Mouse (Mus musculus) heart, adult 2 months (tissue): ENCODE measurements around the gene Rbp7. TPM values are rescaled to one million over a fixed set of nuclear protein-coding genes. Genes with fewer than 3 reads are reported as not detected.

Experiments used
- DNase-seq, 2 experiments: peaks; one replicate each; pipeline ENCODE4 v3.0.0; 2021
- H3K27ac ChIP-seq: fragments of 200-600 bp; 2 replicates; pipeline ENCODE4 v1.8.1; 2022
- H3K27me3 ChIP-seq: fragments of 200-500 bp; 2 replicates; pipeline ENCODE4 v1.6.1; 2012; ENCODE audit warnings: mild to moderate bottlenecking, low read length, inconsistent platforms, mixed read lengths; ENCODE audit not compliant: control insufficient read depth, insufficient read depth
- H3K36me3 ChIP-seq: fragments of 200-500 bp; 2 replicates; pipeline ENCODE4 v1.6.1; 2012; ENCODE audit warnings: low read length, inconsistent platforms; ENCODE audit not compliant: control insufficient read depth, insufficient read depth
- H3K4me1 ChIP-seq: fragments of 200-500 bp; 2 replicates; pipeline ENCODE4 v1.6.1; 2011; ENCODE audit warnings: low read length; ENCODE audit not compliant: control insufficient read depth, insufficient read depth
- H3K4me3 ChIP-seq: fragments of 200-600 bp; 2 replicates; pipeline ENCODE4 v1.8.1; 2022
- H3K79me2 ChIP-seq: fragments of 200-500 bp; replicated peaks from 2 replicates; pipeline ENCODE4 v1.6.1; 2012; ENCODE audit warnings: mild to moderate bottlenecking, inconsistent platforms, low read length, moderate library complexity, mixed read lengths; ENCODE audit not compliant: control insufficient read depth, insufficient read depth
- H3K9ac ChIP-seq: fragments of 200-500 bp; 2 replicates; pipeline ENCODE4 v1.6.1; 2012; ENCODE audit warnings: low read depth, mild to moderate bottlenecking, control low read depth, inconsistent platforms, low read length, mixed read lengths
- CTCF ChIP-seq: fragments of 200-600 bp; IDR thresholded peaks from 2 replicates; pipeline ENCODE4 v1.8.1; 2022; ENCODE audit warnings: antibody characterized with exemption, mild to moderate bottlenecking, moderate library complexity
- EP300 ChIP-seq: fragments of 200-500 bp; IDR thresholded peaks from 2 replicates; pipeline ENCODE4 v1.6.1; 2011; ENCODE audit warnings: low read depth, low read length, control low read depth; ENCODE audit not compliant: insufficient read depth
- POLR2A ChIP-seq: fragments of 200-500 bp; IDR thresholded peaks from 2 replicates; pipeline ENCODE4 v1.6.1; 2011; ENCODE audit warnings: mild to moderate bottlenecking, low read depth, low read length, control low read depth; ENCODE audit not compliant: insufficient read depth
- WGBS: fragments of 180-500 bp; shearing (Covaris S2); methylation state at CpG from one replicate; pipeline ENCODE4 v1.1.7; 2018; 5-methylcytosine and 5-hydroxymethylcytosine counted together
- intact Hi-C: fragments of 180-260 bp; cut with DNase I; formaldehyde crosslinking; loops from one replicate; pipeline ENCODE4 v1.15.1; 2025
- polyA plus RNA-seq: library from polyadenylated mRNA; depleted of rRNA; stranded (reverse); fragments of >200 nt; gene quantifications from 2 replicates; pipeline ENCODE4 v1.2.3, GENCODE M21; 2012; rRNA removed
- total RNA-seq, 2 experiments: library from RNA; stranded (reverse); gene quantifications; 2 replicates each; pipeline ENCODE4 v1.2.3; 2021

Gene Rbp7
- total and polyA plus RNA-seq, 3 experiments = 22.9 to 61.6 (median 56.2) TPM

DNA sequence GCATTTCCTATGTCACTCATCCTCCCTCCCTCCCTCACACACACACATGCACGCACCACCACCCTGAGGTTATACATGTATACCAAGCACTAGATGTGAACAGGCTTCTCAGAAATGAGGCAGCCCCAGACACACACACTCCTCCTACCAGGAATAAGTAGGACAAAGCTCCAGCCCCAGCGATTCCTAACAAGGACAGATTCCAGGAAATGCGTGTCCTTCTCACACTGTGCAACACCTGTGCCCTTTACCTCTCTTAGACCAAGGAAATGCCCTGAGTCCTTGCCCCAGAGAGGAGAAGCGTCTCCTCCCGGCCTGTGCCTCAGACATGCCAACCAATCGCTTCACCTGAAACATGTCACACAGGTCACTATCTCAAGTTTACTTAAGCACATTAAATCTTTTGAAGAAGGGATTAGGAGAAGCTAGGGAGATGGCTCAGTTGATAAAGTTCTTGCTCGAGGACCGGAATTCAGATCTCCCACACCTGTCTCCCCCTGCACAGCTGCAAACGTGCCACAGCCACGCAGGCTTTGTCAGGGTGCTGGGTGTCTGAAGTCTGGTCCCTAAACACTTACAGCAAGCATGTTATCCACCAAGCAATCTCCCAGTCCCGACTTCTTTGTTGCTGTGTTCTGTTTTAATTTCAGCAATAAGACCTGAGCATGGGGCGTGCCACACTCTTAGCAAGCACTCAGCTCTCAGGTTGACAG lies 53.7 kb downstream of the Rbp7 start:
- Histone ChIP-seq H3K9ac (no peak overlapping the region), H3K4me3 (no peak overlapping the region), H3K4me1 (peaks cover 23% of the 10 kb centered on the region), H3K27me3 (no peaks in the 10 kb centered on the region), H3K79me2 (peaks cover 7% of the 10 kb centered on the region), H3K27ac (peak overlapping the region; percentile 7; the same call in 1 of the 2 replicates), H3K36me3 (no peaks in the 10 kb centered on the region; the same call in 1 of the 2 replicates)
- intact Hi-C loops = no loop called here
- DNase-seq = no peak
- 68% methylated on average over 12 of the region's 12 CpGs for WGBS
- TF ChIP-seq CTCF = no peak
- TF ChIP-seq POLR2A = no peak
- TF ChIP-seq EP300 = no peak

Other genes starting within 250 kb of the Rbp7 start
- 100 to 1,000 TPM; 154 to 186 TPM for gene Kif1b, start 147.3 kb downstream of the Rbp7 start, total RNA-seq
- 41.6 and 79.2 TPM in 2 replicates for gene Kif1b, start 147.3 kb downstream of the Rbp7 start, polyA plus RNA-seq
- gene Ube4b, start 28.2 kb downstream of the Rbp7 start, total RNA-seq = 10 to 100 TPM; 39.6 to 41.6 TPM
- gene Ube4b, start 28.2 kb downstream of the Rbp7 start, polyA plus RNA-seq = 37.5 and 40.2 TPM in 2 replicates
- gene Tmem274, start 22.4 kb upstream of the Rbp7 start, total RNA-seq = not detected
- not detected in 2 replicates for gene Tmem274, start 22.4 kb upstream of the Rbp7 start, polyA plus RNA-seq
- 10 to 100 TPM; 29.4 to 36.1 TPM for gene Nmnat1, start 30.2 kb upstream of the Rbp7 start, total RNA-seq
- gene Nmnat1, start 30.2 kb upstream of the Rbp7 start, polyA plus RNA-seq = 20.6 and 26.2 TPM in 2 replicates
- 10 to 100 TPM; 62.1 to 66.9 TPM for gene Lzic, start 30.3 kb upstream of the Rbp7 start, total RNA-seq
- 20.2 and 23.8 TPM in 2 replicates for gene Lzic, start 30.3 kb upstream of the Rbp7 start, polyA plus RNA-seq
- 10 to 100 TPM; 25.0 to 27.3 TPM for gene Ctnnbip1, start 63.3 kb upstream of the Rbp7 start, total RNA-seq
- gene Ctnnbip1, start 63.3 kb upstream of the Rbp7 start, polyA plus RNA-seq = 25.5 and 26.0 TPM in 2 replicates
- gene Clstn1, start 131.5 kb upstream of the Rbp7 start, total RNA-seq = 10 to 100 TPM; 86.7 to 88.3 TPM
- 25.6 and 26.3 TPM in 2 replicates for gene Clstn1, start 131.5 kb upstream of the Rbp7 start, polyA plus RNA-seq
- 1 to 10 TPM; 3.4 to 4.2 TPM for gene Pik3cd, start 247.6 kb upstream of the Rbp7 start, total RNA-seq
- gene Pik3cd, start 247.6 kb upstream of the Rbp7 start, polyA plus RNA-seq = 3.6 and 4.7 TPM in 2 replicates